Mouse (Mus musculus) cerebellum, adult 9-11 months (tissue): ENCODE data around the gene Coro7.
"Not testable (repeated sequence)": the region's sequence is repeated elsewhere in the genome, so short reads cannot be mapped to it uniquely, and the experiment has no call there.

ENCODE experiments used
- DNase-seq: peaks from one replicate; pipeline ENCODE4 v3.0.0; 2022

Coro7 gene

DNA sequence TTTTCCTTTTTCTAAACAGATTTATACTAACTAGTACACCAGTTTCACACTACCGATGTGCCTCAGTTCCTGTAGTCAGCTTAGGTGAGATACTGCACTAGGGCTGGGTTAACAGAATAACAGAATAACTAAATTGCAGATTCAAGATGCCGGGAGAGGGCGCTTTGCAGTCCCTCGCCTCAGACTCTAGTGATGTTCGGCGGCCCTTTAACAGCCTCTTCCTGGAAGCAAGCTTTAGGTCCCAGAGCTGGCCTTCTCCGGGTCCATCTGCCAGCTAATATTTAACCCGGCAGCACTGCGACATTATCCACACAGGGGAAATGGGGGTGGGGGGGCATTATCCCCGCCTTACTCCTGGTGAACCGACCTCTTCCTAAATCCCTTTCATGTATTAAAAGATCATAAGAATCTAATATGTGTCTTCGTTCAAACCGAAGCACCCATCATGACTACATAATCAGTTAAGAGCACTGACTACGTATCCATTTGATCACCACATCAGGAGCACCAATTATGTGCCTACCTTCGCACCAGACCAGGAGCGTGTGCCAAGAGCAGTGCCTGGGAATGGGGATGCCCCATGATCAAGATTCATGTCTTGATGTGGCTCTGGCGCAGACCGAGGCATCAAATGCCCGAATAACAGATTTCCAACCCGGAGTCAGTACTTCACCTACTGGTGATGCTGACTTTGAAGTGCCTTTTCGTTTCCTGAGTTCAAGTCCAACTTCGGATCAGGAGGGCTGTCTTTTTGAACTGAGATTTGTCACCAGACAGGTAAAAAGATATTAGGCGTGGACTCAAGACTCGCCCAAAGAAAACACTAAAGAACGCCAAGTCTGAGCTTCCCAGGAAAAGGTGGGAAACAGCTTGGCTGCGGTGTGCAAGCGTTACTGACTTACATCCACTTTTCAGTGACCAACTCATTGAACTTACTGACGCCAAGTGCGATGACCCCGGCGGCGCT is 86.4 kb downstream of the Coro7 start:
- peak; percentile 74 for DNase-seq

DNA sequence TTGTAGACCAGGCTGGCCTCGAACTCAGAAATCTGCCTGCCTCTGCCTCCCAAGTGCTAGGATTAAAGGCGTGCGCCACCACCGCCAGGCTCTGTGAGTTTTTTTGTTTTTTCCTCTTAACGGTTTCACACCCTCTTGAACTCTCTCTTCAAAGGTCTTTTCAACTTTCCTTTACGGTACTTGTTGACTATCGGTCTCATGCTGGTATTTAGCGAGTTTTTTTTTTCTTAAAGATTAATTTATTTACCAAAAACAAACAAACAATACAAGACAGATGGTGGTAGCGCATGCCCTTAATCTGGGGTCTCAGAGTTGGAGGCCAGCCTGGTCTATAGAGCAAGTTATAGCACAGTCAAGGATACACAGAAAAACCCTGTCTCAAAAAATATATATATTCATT is 89.3 kb downstream of the Coro7 start:
- no peak for DNase-seq

DNA sequence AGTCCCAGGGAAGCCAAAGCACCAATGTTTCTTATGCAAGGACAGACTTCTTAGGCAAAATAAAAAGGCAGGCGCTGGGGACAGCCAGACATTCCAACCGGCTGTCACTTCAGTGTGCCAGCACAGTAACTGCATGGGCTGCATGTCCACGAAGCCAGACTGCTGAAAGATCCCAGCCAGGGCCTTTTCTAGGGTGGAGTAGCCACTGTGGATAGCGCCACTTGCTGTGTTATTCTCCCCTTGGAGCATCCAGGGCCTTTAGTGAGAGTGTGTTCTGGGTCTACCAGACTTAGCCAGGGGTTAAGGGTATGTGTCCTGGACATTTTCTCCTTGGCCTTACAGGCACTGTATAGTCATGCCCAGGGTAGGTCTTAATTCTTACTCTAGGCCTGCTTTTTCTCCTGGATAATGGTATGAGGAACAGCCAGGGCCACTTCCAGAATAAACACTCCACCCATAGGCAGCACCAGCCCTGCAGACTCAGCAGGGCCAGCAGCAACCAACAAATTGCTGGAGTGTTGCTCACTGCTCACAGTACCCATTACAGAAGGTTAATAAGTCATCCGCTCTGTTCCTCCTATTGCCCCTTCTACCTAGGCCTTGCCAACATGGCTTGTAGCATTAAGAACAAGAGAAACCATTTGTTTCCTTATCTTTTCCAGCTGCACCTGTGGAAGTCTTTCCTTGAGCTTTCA is 91.9 kb downstream of the Coro7 start:
- DNase-seq, result no peak

DNA sequence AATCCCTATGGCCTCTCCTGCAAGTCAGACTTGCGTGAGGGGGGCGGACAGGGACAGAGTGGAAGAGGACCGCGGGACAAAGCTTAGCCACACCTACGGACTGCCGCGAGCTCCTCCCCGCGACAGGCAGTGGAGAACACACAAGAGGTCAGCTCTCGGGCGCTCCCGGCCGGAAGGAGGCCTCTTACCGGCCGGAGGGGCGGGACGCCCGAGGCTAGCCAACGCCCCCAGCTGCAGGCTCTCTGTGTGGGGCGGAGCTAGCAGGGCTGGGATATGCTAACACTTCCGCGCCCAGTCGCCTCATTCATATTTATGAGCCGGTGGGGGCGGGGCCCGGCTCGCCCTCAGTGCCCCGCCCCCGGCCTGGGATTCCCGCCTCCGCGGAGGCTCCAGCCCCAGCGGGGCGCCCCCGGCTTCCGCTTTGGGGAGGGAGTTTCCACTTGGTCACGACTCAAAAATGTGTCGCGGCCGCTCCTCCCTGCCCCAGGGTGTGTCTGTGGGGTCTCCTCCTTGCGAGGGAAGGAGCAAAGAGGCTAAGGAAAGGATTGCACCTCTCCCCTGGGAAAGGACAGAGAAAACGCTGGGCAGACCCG is 93.0 kb downstream of the Coro7 start:
- peak; percentile 95 for DNase-seq

DNA sequence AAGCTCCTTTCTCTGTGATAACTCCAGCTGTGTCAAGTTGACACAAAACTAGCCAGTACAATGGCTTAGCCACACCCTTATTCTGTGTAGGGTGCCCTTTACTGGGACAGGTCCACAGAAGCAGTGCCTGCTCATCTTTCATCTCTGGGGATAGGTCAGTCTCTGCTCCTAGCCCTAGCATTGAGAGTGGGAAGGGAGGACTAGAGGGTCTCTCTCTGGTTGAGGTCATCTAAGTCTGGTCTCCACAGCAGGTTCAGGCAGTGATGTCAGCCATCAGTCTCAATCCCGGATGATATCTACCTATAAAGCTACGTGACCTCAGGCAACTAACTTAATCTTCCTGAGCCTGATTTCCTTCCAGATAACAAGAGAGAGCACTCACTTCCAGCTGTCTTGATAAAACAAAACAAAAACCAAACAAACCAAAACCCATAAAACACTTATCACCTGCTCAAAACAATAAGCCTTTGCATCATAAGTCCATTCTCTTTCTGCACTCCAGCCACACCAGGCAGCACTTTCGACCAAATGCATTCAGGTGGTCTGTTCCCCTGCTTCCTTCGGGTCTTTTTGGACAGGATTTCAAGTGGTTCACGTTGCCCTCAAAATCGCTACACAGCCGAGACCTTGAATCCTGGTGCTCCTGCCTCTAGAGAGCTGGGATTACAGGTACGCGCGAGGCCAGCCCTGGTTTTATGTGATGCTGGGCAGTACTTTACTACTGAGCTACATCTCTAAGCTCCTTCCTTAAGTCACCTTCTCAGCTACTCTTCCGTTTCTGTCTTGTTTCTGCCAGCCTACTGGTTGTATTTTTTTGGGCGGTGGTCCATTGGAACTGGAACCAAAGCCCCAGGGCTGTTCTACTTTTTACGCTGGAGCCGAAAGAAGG is 93.7 kb downstream of the Coro7 start:
- DNase-seq, result no peak

DNA sequence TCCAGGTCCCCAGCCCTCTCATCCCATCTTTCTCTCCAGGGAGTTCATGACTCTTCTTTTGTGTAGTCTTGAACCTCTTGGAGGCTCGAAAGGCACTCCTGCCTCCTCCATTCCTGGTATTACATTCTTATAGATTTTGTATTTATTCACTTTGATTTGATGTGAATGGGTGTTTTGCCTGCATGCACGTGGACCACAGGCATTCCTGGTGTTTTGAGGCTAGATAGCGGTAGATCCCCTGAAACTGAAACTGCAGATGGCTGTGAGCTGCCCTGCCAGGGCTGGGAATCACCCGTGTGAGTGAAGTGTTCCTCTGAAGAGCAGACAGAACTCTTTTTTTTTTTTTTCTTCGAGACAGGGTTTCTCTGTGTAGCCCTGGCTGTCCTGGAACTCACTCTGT is 95.1 kb downstream of the Coro7 start:
- no peak for DNase-seq

DNA sequence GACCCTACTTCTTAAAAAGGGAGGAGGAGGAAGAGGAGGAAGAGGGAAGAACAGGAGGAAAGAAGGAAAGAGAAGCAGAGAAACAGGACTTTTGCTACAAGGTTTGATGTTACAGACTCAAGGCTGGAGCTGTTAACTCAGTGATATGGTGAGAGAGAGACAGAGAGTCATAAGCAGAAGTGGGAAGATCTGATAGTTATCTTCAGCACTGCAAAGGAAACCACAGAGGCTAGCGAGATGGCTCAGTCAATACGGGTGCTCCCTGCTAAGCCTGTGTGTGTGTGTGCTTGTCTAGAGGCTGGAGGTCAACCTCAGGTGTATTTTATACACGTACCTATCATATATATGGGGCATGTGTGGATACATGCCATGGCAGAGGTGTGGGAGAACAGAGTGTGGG is 95.8 kb downstream of the Coro7 start:
- DNase-seq, result no peak

DNA sequence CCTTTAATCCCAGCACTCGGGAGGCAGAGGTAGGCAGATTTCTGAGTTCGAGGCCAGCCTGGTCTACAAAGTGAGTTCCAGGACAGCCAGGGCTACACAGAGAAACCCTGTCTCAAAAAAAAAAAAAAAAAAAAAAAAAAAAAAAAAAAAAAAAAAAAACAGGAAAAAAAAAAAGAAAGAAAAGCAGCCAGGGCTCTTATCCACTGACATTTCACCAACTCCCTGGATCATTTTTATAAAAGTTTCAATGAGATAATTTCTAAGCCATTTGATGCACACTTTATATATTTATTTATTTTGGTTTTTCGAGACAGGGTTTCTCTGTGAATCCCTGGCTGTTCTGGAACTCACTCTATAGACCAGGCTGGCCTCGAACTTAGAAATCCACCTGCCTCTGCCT is 98.4 kb downstream of the Coro7 start:
- DNase-seq, result not testable (repeated sequence)

DNA sequence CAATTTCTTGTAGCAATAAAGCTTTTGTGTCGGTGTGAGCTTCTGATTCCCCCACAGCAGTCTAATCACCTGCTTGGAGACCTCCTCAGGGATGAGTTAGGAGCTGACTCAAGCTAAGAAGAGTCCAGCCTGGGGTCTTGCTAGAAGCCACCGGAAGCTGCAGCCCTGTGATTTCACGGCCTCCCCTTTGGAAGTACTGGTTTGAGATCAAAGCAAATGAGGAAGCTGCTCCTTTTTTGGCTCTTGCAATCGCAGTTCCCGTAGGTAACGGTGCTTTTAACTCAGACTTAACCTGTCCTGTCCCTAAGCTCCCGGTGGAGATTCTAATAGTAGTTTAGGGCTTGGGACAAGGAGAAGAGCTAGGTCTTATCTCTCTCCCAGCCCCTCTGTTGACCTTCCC is 100.9 kb downstream of the Coro7 start:
- no peak for DNase-seq

DNA sequence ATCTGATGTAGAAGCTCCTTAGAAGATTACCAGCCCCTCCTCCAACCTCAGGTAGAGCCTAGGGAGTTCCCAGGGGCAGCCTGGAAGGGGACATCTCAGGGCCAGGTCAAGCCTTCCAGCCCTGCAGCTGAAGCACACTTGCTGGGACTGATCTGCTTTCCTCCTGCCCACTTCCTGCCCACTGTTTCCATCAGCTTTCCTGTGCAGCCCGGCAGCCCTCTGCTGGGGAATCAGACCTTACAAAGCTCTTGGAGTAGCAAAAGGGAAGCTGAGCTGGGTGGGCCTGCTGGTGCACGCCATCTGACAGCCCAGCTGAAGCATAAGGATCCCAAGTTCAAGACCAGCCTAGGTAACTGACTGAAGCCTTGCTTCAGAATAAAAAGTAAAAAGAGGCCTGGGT is 102.7 kb downstream of the Coro7 start:
- no peak for DNase-seq
